Mouse (Mus musculus) MEL (cell line): Measurements from ENCODE around the gene Hoxb7.

Experiments used
- CTCF ChIP-seq, 3 experiments: IDR thresholded peaks in 2 of 3; conservative IDR thresholded peaks in 1 of 3; 2 replicates each; pipeline ENCODE4 v1.5.1; 2011 to 2012; ENCODE audit warnings: low read length in 3 of 3, low read depth in 2 of 3, mild to moderate bottlenecking in 2 of 3, improper control_type of control experiment in 1 of 3, inconsistent platforms in 1 of 3, mixed read lengths in 1 of 3, moderate library complexity in 1 of 3; ENCODE audit not compliant: control insufficient read depth in 1 of 3, insufficient read depth in 1 of 3, poor library complexity in 1 of 3, severe bottlenecking in 1 of 3
- EP300 ChIP-seq, 2 experiments: IDR thresholded peaks; 2 replicates each; pipeline ENCODE4 v1.6.1; 2011; ENCODE audit warnings: improper control_type of control experiment in 2 of 2, low read length in 2 of 2, low read depth in 1 of 2, mild to moderate bottlenecking in 1 of 2
- HCFC1 ChIP-seq: IDR thresholded peaks from 2 replicates; pipeline ENCODE4 v1.6.1; 2012; ENCODE audit warnings: low read depth, mild to moderate bottlenecking, inconsistent platforms, low read length, improper control_type of control experiment, moderate library complexity
- TBP ChIP-seq: IDR thresholded peaks from 2 replicates; pipeline ENCODE4 v1.8.0; 2011; ENCODE audit warnings: low read depth, low read length, improper control_type of control experiment
- USF1 ChIP-seq: IDR thresholded peaks from 2 replicates; pipeline ENCODE4 v1.6.1; 2014; ENCODE audit warnings: low read depth, mild to moderate bottlenecking, inconsistent platforms, low read length, improper control_type of control experiment, moderate library complexity
- ZNF384 ChIP-seq: IDR thresholded peaks from 2 replicates; pipeline ENCODE4 v1.6.1; 2012; ENCODE audit warnings: low read depth, mild to moderate bottlenecking, inconsistent platforms, low read length, improper control_type of control experiment

- no peak for TF ChIP-seq CTCF (IDR thresholded peaks at IDR 0.05 in 2 of 3, conservative IDR thresholded peaks at IDR 0.05 in 1 of 3; ENCODE audit: control insufficient read depth in 1 of 3, insufficient read depth in 1 of 3, low read depth in 2 of 3, low read length in 3 of 3, poor library complexity in 1 of 3, severe bottlenecking in 1 of 3)
- no peak for TF ChIP-seq EP300 (IDR thresholded peaks at IDR 0.05; ENCODE audit: low read depth in 1 of 2, low read length in 2 of 2)
- TF ChIP-seq HCFC1: no peak
- TF ChIP-seq ZNF384: no peak
- no peak for TF ChIP-seq TBP
- no peak for TF ChIP-seq USF1
Observed at GRCm38 (mm10) chr11:96313134-96313533, 26.7 kb downstream of the Hoxb7 start.
